Mouse (Mus musculus) bone marrow, adult 2 months (tissue): Measurements from ENCODE around the gene Ngb. TPM values are rescaled to one million over a fixed set of nuclear protein-coding genes. Genes with fewer than 3 reads are reported as not detected.

Experiments used
- H3K27ac ChIP-seq: fragments of 200-500 bp; 2 replicates; pipeline ENCODE4 v1.5.1; 2012; ENCODE audit warnings: low read depth, mild to moderate bottlenecking, control low read depth, inconsistent platforms, low read length; ENCODE audit not compliant: control insufficient read depth, poor library complexity, insufficient read depth
- H3K4me1 ChIP-seq: fragments of 200-500 bp; 2 replicates; pipeline ENCODE4 v1.6.1; 2011; ENCODE audit warnings: low read length; ENCODE audit not compliant: control insufficient read depth, insufficient read depth
- H3K4me3 ChIP-seq: fragments of 200-500 bp; replicated peaks from 2 replicates; pipeline ENCODE3; 2011; ENCODE audit warnings: mild to moderate bottlenecking, low read depth, low read length, control low read depth; ENCODE audit not compliant: control insufficient read depth
- CTCF ChIP-seq: fragments of 200-500 bp; IDR thresholded peaks from 2 replicates; pipeline ENCODE4 v1.5.1; 2011; ENCODE audit warnings: low read length, control low read depth; ENCODE audit not compliant: control insufficient read depth, insufficient read depth
- POLR2A ChIP-seq: fragments of 200-500 bp; IDR thresholded peaks from 2 replicates; pipeline ENCODE4 v1.6.1; 2011; ENCODE audit warnings: low read depth, mild to moderate bottlenecking, control low read depth, low read length, borderline replicate concordance; ENCODE audit not compliant: control insufficient read depth
- WGBS: fragments of 180-500 bp; shearing (Covaris S2); methylation state at CpG from one replicate; pipeline ENCODE4 v1.1.7; 2018; 5-methylcytosine and 5-hydroxymethylcytosine counted together
- polyA plus RNA-seq: library from polyadenylated mRNA; stranded (reverse); fragments of >200 nt; gene quantifications from 2 replicates; pipeline ENCODE4 v1.2.4, GENCODE M21; 2011; ENCODE audit warnings: low replicate concordance; ENCODE audit not compliant: missing spikeins, insufficient read depth, insufficient read length

Gene Ngb
- polyA plus RNA-seq, 1 experiment, result not detected

- Histone ChIP-seq H3K4me3 (no peak overlapping the region), H3K27ac (no peak overlapping the region), H3K4me1 (no peaks in the 10 kb centered on the region)
- WGBS, result 79% methylated on average over 15 of the region's 15 CpGs
- no peak for TF ChIP-seq POLR2A
These were observed 35.4 kb upstream of the Ngb start for GRCm38 (mm10) chr12:87137439-87138341.

GRCm38 (mm10) chr12:87132784-87133183 is 30.4 kb upstream of the Ngb start:
- Histone ChIP-seq H3K4me1 (no peaks in the 10 kb centered on the region), H3K27ac (no peak overlapping the region), H3K4me3 (no peak overlapping the region)
- TF ChIP-seq CTCF (no peak), POLR2A (no peak)
- 81% methylated on average over 9 of the region's 9 CpGs for WGBS

- no peaks in the 10 kb centered on the region for H3K4me1 ChIP-seq
- no peak for TF ChIP-seq POLR2A
- TF ChIP-seq CTCF, result no peak
- 62% methylated on average over 6 of the region's 6 CpGs for WGBS
- no peak overlapping the region for H3K4me3 ChIP-seq
- no peak overlapping the region for H3K27ac ChIP-seq
These were observed 29.9 kb upstream of the Ngb start for GRCm38 (mm10) chr12:87132210-87132609.

GRCm38 (mm10) chr12:87131619-87132018 is 29.3 kb upstream of the Ngb start:
- H3K27ac ChIP-seq, result no peak overlapping the region
- WGBS, result 64% methylated on average over 3 of the region's 3 CpGs
- TF ChIP-seq POLR2A (no peak), CTCF (peak; percentile 55; the same call in 1 of the 2 replicates)
- H3K4me3 ChIP-seq, result no peak overlapping the region
- no peaks in the 10 kb centered on the region for H3K4me1 ChIP-seq

- Histone ChIP-seq H3K27ac (no peak overlapping the region), H3K4me3 (no peak overlapping the region), H3K4me1 (no peaks in the 10 kb centered on the region)
- no peak for TF ChIP-seq POLR2A
- no peak for TF ChIP-seq CTCF
- WGBS, result 90% methylated on average over 2 of the region's 2 CpGs
These were observed 28.8 kb upstream of the Ngb start for GRCm38 (mm10) chr12:87131181-87131580.

GRCm38 (mm10) chr12:87130224-87130623 is 27.9 kb upstream of the Ngb start:
- TF ChIP-seq POLR2A, result no peak
- TF ChIP-seq CTCF, result no peak
- WGBS, result 86% methylated on average over 4 of the region's 4 CpGs
- H3K4me3 ChIP-seq, result no peak overlapping the region
- H3K27ac ChIP-seq, result no peak overlapping the region
- H3K4me1 ChIP-seq, result no peaks in the 10 kb centered on the region

GRCm38 (mm10) chr12:87127256-87127655 is 24.9 kb upstream of the Ngb start:
- no peak overlapping the region for H3K27ac ChIP-seq
- 86% methylated on average over 4 of the region's 4 CpGs for WGBS
- TF ChIP-seq POLR2A, result no peak
- TF ChIP-seq CTCF, result no peak
- no peaks in the 10 kb centered on the region for H3K4me1 ChIP-seq
- no peak overlapping the region for H3K4me3 ChIP-seq

- WGBS, result 70% methylated on average over 4 of the region's 4 CpGs
- TF ChIP-seq CTCF, result no peak
- no peak for TF ChIP-seq POLR2A
- Histone ChIP-seq H3K4me1 (no peaks in the 10 kb centered on the region), H3K4me3 (no peak overlapping the region), H3K27ac (no peak overlapping the region)
These were observed 19.7 kb upstream of the Ngb start for GRCm38 (mm10) chr12:87121918-87122589.
